Mouse (Mus musculus) embryonic fibroblast, embryonic 13.5 days (primary cell): ENCODE data around the gene Lhx1.

Experiments
- CTCF ChIP-seq: IDR thresholded peaks from 2 replicates; pipeline ENCODE4 v1.5.1; 2011; ENCODE audit warnings: mild to moderate bottlenecking, control low read depth, low read length, moderate library complexity, borderline replicate concordance; ENCODE audit not compliant: insufficient read depth
- POLR2A ChIP-seq: IDR thresholded peaks from 2 replicates; pipeline ENCODE4 v1.6.1; 2011; ENCODE audit warnings: low read depth, mild to moderate bottlenecking, control low read depth, low read length, moderate library complexity

GRCm38 (mm10) chr11:84512031-84512430, 13.3 kb downstream of the Lhx1 start:
- TF ChIP-seq CTCF (no peak), POLR2A (no peak)
